Mouse (Mus musculus): ENCODE results near the gene Cdh12.
"Not testable (repeated sequence)": the region's sequence is repeated elsewhere in the genome, so short reads cannot be mapped to it uniquely, and the experiment has no call there.

Cdh12 gene

GRCm38 (mm10) chr15:21109889-21110500 is 660.9 kb downstream of the Cdh12 start:
- DNase-seq: no peak

- no peak for DNase-seq
Observed at GRCm38 (mm10) chr15:21110874-21111603, 662.0 kb downstream of the Cdh12 start.

DNA sequence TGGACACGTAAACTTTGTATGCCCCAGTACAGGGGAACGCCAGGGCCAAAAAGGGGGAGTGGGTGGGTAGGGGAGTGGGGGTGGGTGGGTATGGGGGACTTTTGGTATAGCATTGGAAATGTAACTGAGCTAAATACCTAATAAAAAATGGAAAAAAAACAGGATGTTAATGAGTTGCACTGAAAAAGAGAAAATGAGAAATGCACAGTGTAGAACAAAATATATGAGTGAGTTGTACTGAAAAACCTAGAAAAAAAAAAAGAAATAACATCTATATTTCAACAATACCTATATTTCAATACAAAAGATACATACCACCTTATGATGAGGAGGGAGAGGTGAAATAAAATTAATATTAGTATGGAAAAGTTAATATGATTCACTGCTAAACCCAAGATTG is 665.7 kb downstream of the Cdh12 start:
- not testable (repeated sequence) for DNase-seq

GRCm38 (mm10) chr15:21130660-21131059 is 681.6 kb downstream of the Cdh12 start:
- no peak for DNase-seq

DNA sequence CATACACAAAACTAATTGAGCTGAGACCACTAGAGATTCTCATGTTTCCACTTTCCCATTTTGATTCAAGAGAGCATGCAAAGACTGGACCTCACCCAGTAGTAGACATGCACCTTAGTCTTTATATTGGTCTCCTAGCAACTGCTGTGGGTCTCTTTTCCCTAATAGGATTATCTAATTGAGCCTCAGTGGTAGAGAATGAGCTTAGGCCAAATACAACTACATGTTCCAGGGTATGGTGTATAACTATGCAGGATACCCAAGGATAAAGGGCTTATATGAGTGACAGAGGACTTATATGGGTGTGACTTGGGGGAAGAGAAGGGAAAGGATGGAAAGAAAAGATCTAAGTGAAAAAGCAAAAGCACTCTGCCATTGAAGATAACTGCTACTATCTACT is 683.9 kb downstream of the Cdh12 start:
- DNase-seq: no peak

GRCm38 (mm10) chr15:21146896-21147295 is 697.8 kb downstream of the Cdh12 start:
- DNase-seq: no peak

- no peak for DNase-seq
Observed at GRCm38 (mm10) chr15:21153602-21154001, 704.5 kb downstream of the Cdh12 start.

GRCm38 (mm10) chr15:21179727-21180126 is 730.7 kb downstream of the Cdh12 start:
- DNase-seq: no peak

DNA sequence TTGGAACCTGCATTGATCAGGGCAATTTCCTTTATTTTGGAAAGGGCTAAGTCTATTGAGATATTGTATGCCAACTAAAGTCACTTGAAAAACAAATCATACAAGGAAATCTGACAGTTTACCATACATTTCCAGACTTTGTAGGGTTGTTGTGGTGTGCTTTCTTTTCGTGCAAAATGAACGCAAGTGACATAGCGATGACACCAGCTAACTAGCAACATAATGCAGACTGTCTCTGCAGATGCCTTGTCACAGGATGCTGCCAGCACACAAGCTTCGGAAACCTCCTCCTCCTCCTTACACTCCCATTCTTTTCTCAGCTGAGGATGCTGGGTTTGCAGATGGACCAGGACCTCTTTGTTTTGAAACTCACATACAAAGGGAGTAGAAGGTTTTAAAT is 731.1 kb downstream of the Cdh12 start:
- no peak for DNase-seq

GRCm38 (mm10) chr15:21185799-21186198 is 736.7 kb downstream of the Cdh12 start:
- DNase-seq: no peak

- DNase-seq: not testable (repeated sequence)
Observed at GRCm38 (mm10) chr15:21210089-21210488, 761.0 kb downstream of the Cdh12 start.

DNA sequence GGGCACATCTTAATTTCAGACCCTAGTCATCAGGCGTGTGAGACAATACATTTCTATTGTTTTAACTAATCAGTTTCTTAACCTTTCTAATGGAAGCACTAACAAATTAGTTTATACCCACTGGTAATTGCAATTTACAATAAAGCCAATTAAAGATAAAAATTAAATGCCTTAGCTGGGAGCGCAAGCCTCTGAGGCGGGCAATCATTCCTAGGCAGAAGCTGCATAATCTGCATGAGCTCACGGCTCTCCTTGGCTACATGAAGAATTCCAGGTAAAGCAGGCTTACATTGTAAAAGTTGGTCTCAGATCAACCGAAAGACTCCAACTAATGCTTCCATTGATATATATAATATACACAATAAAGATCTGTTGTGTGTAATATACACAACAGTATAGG is 773.9 kb downstream of the Cdh12 start:
- no peak for DNase-seq

- DNase-seq: no peak
Observed at GRCm38 (mm10) chr15:21261318-21261717, 812.3 kb downstream of the Cdh12 start.

DNA sequence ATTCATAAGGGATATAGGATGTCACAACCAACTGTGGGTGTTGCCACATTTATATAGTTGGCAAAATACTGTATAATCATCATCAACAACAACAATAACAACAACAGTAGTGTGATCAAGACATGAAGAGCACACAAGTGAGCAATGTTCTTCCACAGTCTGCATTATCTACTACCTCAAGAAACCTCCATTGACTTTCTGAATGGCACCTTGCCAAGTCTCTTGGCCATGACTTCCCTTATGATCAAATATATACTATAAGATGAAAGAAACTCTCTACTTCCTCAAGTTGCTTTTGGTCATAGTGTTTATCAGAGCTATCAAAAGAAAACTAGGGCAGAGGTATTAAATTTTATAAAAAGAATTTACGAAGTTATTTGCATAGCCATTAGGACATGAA is 820.8 kb downstream of the Cdh12 start:
- DNase-seq: no peak

- no peak for DNase-seq
Observed at GRCm38 (mm10) chr15:21297051-21297450, 848.0 kb downstream of the Cdh12 start.

- DNase-seq: no peak
Observed at GRCm38 (mm10) chr15:21315457-21315856, 866.4 kb downstream of the Cdh12 start.

- no peak for DNase-seq
Observed at GRCm38 (mm10) chr15:21343853-21344252, 894.8 kb downstream of the Cdh12 start.

- no peak for DNase-seq
Observed at GRCm38 (mm10) chr15:21344323-21344722, 895.3 kb downstream of the Cdh12 start.

DNA sequence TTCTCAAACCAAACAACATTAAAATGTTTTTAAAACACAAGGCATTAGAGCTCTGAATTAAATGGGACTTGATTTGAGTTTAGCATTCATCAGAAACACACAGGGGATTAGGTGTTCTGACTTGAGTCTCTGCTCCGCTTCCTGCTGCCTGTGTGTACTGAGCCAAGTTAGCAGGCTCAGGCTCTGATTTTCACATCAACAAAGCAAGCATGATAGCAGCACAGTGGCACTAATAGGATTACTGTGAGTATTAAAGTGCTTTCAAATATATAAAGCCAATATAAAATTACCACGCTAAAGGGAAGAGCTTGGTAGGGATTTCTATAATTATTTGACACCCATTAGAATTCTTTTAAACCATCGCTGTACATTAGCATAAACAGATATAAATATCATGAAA is 895.7 kb downstream of the Cdh12 start:
- DNase-seq: no peak

GRCm38 (mm10) chr15:21355356-21356101 is 906.5 kb downstream of the Cdh12 start:
- DNase-seq: no peak

- no peak for DNase-seq
Observed at GRCm38 (mm10) chr15:21366366-21366765, 917.3 kb downstream of the Cdh12 start.

GRCm38 (mm10) chr15:21375460-21375859 is 926.4 kb downstream of the Cdh12 start:
- no peak for DNase-seq

DNA sequence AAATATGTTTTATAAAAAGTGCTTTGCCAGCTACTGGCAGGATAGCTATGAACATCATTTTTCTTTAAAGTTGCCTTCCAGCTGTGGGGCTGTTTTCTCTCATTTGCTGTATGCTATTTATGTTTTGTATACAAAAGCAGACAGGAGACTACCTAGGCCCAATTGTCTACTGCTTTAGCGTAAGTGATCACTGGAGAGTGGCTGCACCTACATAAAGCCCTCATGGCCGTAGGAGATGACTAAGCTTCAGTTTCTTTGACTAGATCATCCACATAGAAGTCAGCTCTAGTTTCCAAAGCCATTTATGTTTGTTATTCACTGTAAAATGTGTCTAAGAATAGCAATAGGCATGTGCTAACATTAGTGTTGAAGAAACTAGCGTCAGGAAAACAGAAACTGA is 926.8 kb downstream of the Cdh12 start:
- no peak for DNase-seq

DNA sequence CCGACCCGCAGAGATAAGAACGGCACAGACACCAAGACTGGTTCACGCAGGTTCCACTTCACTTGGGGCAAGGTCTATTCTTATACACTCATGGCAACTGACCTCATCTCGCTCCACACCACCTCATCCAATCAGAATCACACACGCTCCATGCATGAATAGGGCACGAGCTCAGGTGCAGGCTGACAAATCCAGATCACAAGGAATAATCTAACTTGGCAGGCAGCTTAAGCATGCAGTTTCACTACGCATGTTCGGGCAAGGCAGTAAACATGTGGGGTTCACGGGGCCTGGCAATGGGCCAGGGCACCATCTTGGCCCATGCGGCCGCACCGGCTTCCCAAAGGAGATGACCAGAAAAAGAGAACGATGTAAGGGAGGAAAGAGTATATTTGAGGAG is 942.4 kb downstream of the Cdh12 start:
- DNase-seq: not testable (repeated sequence)
